Mouse (Mus musculus): Measurements from ENCODE around the gene Cpn1. TPM values are rescaled to one million over a fixed set of nuclear protein-coding genes. Genes with fewer than 3 reads are reported as not detected.

Gene Cpn1
- total and polyA plus RNA-seq, 3 experiments, result 0.27 to 0.33 TPM; not detected in 1

DNA sequence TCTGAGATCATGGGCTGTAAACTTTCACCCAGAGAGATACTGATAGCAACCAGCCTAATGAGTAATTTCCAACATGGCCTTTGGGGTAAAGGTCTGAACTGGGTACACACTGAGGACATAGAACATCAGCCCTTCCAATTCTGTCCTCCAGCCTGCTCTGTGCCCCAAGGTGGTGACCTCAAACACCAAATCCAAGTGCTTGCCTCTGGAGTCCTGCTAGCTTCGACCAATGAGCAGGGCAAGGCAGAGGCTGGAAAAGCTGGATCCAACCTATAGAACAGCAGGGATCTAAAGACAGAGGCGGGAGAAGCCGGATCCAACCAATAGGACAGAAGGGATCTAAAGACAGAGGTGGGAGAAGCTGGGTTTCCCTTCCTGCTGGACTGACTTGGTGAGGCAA lies 67.5 kb downstream of the Cpn1 start:
- peak; percentile 42 for DNase-seq (ENCODE audit: low read depth, low spot score)
- no peaks in the 10 kb centered on the region for H3K36me3 ChIP-seq (ENCODE audit: control insufficient read depth in 1 of 2, insufficient read depth in 2 of 2, low read length in 2 of 2)
- H3K27ac ChIP-seq (ENCODE audit: control insufficient read depth, low read depth, low read length), result no peak overlapping the region
- 0 out of 4 replicates have a peak, but pooled peaks cover 0 to 2% of the 10 kb centered on the region in 2 experiments for H3K4me1 ChIP-seq (ENCODE audit: control insufficient read depth in 1 of 2, insufficient read depth in 2 of 2, low read length in 2 of 2)
- H3K79me2 ChIP-seq (ENCODE audit: control insufficient read depth, insufficient read depth, low read length, poor library complexity), result no peaks in the 10 kb centered on the region
- no peaks in the 10 kb centered on the region for H3K27me3 ChIP-seq (ENCODE audit: control insufficient read depth in 1 of 2, insufficient read depth in 2 of 2, low read length in 2 of 2)
- H3K4me3 ChIP-seq (ENCODE audit: control insufficient read depth in 1 of 2, insufficient read depth in 1 of 2, low read depth in 2 of 2, low read length in 2 of 2), result no peak overlapping the region
- no peak for TF ChIP-seq CHD2 (IDR thresholded peaks at IDR 0.05; ENCODE audit: low read length)
- TF ChIP-seq POLR2A (IDR thresholded peaks at IDR 0.05; ENCODE audit: control insufficient read depth in 1 of 2, insufficient read depth in 1 of 2, low read depth in 1 of 2, low read length in 2 of 2, poor library complexity in 1 of 2), result no peak
- no peak for TF ChIP-seq MAFK (IDR thresholded peaks at IDR 0.05; ENCODE audit: borderline replicate concordance, low read depth, low read length)
- no peak for TF ChIP-seq TAL1 (IDR thresholded peaks at IDR 0.05; ENCODE audit: low read length)
- no peak for TF ChIP-seq TBP (IDR thresholded peaks at IDR 0.05; ENCODE audit: low read depth, low read length)
- TF ChIP-seq CTCF (IDR thresholded peaks at IDR 0.05 in 2 of 3, conservative IDR thresholded peaks at IDR 0.05 in 1 of 3; ENCODE audit: control insufficient read depth in 1 of 3, insufficient read depth in 1 of 3, low read depth in 2 of 3, low read length in 3 of 3, poor library complexity in 1 of 3, severe bottlenecking in 1 of 3), result no peak
- no peak for TF ChIP-seq ZC3H11A (IDR thresholded peaks at IDR 0.05; ENCODE audit: low read depth, low read length)
- no peaks in the 10 kb centered on the region for H3K9me3 ChIP-seq (replicated peaks; ENCODE audit: insufficient read depth, low read length)
- H3K9ac ChIP-seq (ENCODE audit: control insufficient read depth, low read depth, low read length, poor library complexity, severe bottlenecking), result no peak overlapping the region

- no peak for TF ChIP-seq E2F4 (IDR thresholded peaks at IDR 0.05; ENCODE audit: borderline replicate concordance, low read depth, low read length)
- TF ChIP-seq ZMIZ1 (IDR thresholded peaks at IDR 0.05; ENCODE audit: low read depth, low read length), result no peak
- no peak for TF ChIP-seq MYC (IDR thresholded peaks at IDR 0.05; ENCODE audit: low read depth, low read length)
- no peak for TF ChIP-seq EP300 (IDR thresholded peaks at IDR 0.05; ENCODE audit: low read depth in 1 of 2, low read length in 2 of 2)
- no peak for TF ChIP-seq USF2 (IDR thresholded peaks at IDR 0.05; ENCODE audit: borderline replicate concordance in 1 of 2, insufficient read depth in 1 of 2, low read depth in 1 of 2, low read length in 2 of 2)
- no peak for TF ChIP-seq HCFC1 (IDR thresholded peaks at IDR 0.05; ENCODE audit: low read depth, low read length)
- TF ChIP-seq POLR2A (IDR thresholded peaks at IDR 0.05; ENCODE audit: control insufficient read depth in 1 of 2, insufficient read depth in 1 of 2, low read depth in 1 of 2, low read length in 2 of 2, poor library complexity in 1 of 2), result no peak
- no peak for TF ChIP-seq SIN3A (IDR thresholded peaks at IDR 0.05; ENCODE audit: low read length)
- H3K36me3 ChIP-seq (ENCODE audit: control insufficient read depth in 1 of 2, insufficient read depth in 2 of 2, low read length in 2 of 2), result no peaks in the 10 kb centered on the region
- H3K9ac ChIP-seq (ENCODE audit: control insufficient read depth, low read depth, low read length, poor library complexity, severe bottlenecking), result no peak overlapping the region
- no peaks in the 10 kb centered on the region for H3K9me3 ChIP-seq (replicated peaks; ENCODE audit: insufficient read depth, low read length)
- 0 out of 4 replicates have a peak, but pooled peaks cover 0 to 2% of the 10 kb centered on the region in 2 experiments for H3K4me1 ChIP-seq (ENCODE audit: control insufficient read depth in 1 of 2, insufficient read depth in 2 of 2, low read length in 2 of 2)
- H3K4me3 ChIP-seq (ENCODE audit: control insufficient read depth in 1 of 2, insufficient read depth in 1 of 2, low read depth in 2 of 2, low read length in 2 of 2), result no peak overlapping the region
- H3K27me3 ChIP-seq (ENCODE audit: control insufficient read depth in 1 of 2, insufficient read depth in 2 of 2, low read length in 2 of 2), result no peaks in the 10 kb centered on the region
- no peak for DNase-seq (ENCODE audit: low read depth, low spot score)
- H3K79me2 ChIP-seq (ENCODE audit: control insufficient read depth, insufficient read depth, low read length, poor library complexity), result no peaks in the 10 kb centered on the region
- no peak overlapping the region for H3K27ac ChIP-seq (ENCODE audit: control insufficient read depth, low read depth, low read length)
These were observed 68.6 kb downstream of the Cpn1 start for GRCm38 (mm10) chr19:43917763-43918162.

DNA sequence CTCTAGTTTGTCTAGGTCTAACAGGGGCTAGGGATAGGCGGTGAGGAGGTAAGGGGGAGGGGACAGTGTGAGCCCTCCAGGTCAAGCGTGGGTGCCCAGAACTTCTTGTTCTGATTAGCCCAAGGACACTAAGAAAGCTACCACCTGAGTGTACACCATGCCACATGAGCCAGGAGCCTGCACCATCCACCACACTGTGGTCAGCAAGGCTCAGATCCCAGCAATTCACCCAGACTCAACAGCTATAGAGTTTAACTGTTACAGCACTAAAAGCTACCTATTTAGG lies 69.0 kb downstream of the Cpn1 start:
- no peak overlapping the region for H3K9ac ChIP-seq (ENCODE audit: control insufficient read depth, low read depth, low read length, poor library complexity, severe bottlenecking)
- no peaks in the 10 kb centered on the region for H3K36me3 ChIP-seq (ENCODE audit: control insufficient read depth in 1 of 2, insufficient read depth in 2 of 2, low read length in 2 of 2)
- no peaks in the 10 kb centered on the region for H3K79me2 ChIP-seq (ENCODE audit: control insufficient read depth, insufficient read depth, low read length, poor library complexity)
- no peak for DNase-seq (ENCODE audit: low read depth, low spot score)
- no peak overlapping the region for H3K27ac ChIP-seq (ENCODE audit: control insufficient read depth, low read depth, low read length)
- no peak overlapping the region for H3K4me3 ChIP-seq (ENCODE audit: control insufficient read depth in 1 of 2, insufficient read depth in 1 of 2, low read depth in 2 of 2, low read length in 2 of 2)
- H3K4me1 ChIP-seq (ENCODE audit: control insufficient read depth in 1 of 2, insufficient read depth in 2 of 2, low read length in 2 of 2), result 0 out of 4 replicates have a peak, but pooled peaks cover 0 to 2% of the 10 kb centered on the region in 2 experiments
- no peaks in the 10 kb centered on the region for H3K27me3 ChIP-seq (ENCODE audit: control insufficient read depth in 1 of 2, insufficient read depth in 2 of 2, low read length in 2 of 2)
- H3K9me3 ChIP-seq (replicated peaks; ENCODE audit: insufficient read depth, low read length), result no peaks in the 10 kb centered on the region
- TF ChIP-seq BHLHE40 (IDR thresholded peaks at IDR 0.05; ENCODE audit: borderline replicate concordance, low read depth, low read length) (no peak), RCOR1 (IDR thresholded peaks at IDR 0.05; ENCODE audit: low read depth, low read length) (no peak), MXI1 (IDR thresholded peaks at IDR 0.05; ENCODE audit: low read depth, low read length) (no peak), TAL1 (IDR thresholded peaks at IDR 0.05; ENCODE audit: low read length) (no peak), NELFE (IDR thresholded peaks at IDR 0.05; ENCODE audit: low read depth, low read length) (no peak), ZKSCAN1 (IDR thresholded peaks at IDR 0.05; ENCODE audit: low read depth, low read length) (no peak), MAX (IDR thresholded peaks at IDR 0.05; ENCODE audit: low read length) (no peak), RAD21 (IDR thresholded peaks at IDR 0.05; ENCODE audit: low read depth, low read length) (no peak), ZNF384 (IDR thresholded peaks at IDR 0.05; ENCODE audit: low read depth, low read length) (no peak), ELF1 (IDR thresholded peaks at IDR 0.05; ENCODE audit: low read depth, low read length) (no peak), GABPA (IDR thresholded peaks at IDR 0.05; ENCODE audit: low read depth, low read length) (no peak), MAZ (IDR thresholded peaks at IDR 0.05; ENCODE audit: low read depth, low read length) (no peak), KAT2A (conservative IDR thresholded peaks at IDR 0.05; ENCODE audit: low read depth, low read length) (no peak), MYB (IDR thresholded peaks at IDR 0.05; ENCODE audit: low read depth, low read length) (no peak), ETS1 (IDR thresholded peaks at IDR 0.05; ENCODE audit: low read depth, low read length) (no peak), TBP (IDR thresholded peaks at IDR 0.05; ENCODE audit: low read depth, low read length) (no peak)

All from MEL (cell line).